Mouse (Mus musculus) bone marrow macrophage, adult 2 months (primary cell): ENCODE measurements around the gene Gabbr2.

ENCODE experiments used
- CTCF ChIP-seq: IDR thresholded peaks from 2 replicates; pipeline ENCODE4 v1.5.1; 2012; ENCODE audit warnings: low read depth, mild to moderate bottlenecking, low read length, moderate library complexity
- POLR2A ChIP-seq: IDR thresholded peaks from 2 replicates; pipeline ENCODE4 v1.6.1; 2012; ENCODE audit warnings: mild to moderate bottlenecking, low read depth, low read length, borderline replicate concordance

- TF ChIP-seq CTCF (no peak), POLR2A (no peak)
These were observed 167.9 kb downstream of the Gabbr2 start for GRCm38 (mm10) chr4:46823738-46824137.
